Mouse (Mus musculus) ZHBTc4 (cell line): Measurements from ENCODE around the gene Gm43720.
A peak's percentile ranks its signal among the peaks of the same experiment; 100 is the strongest.

Source experiments
- DNase-seq: peaks from one replicate; pipeline ENCODE4 v3.0.0-alpha.2; 2011; ENCODE audit warnings: low read depth, low spot score

Gm43720 gene

GRCm38 (mm10) chr5:138262001-138262400 lies 17.8 kb downstream of the Gm43720 start:
- no peak for DNase-seq

- DNase-seq = no peak
Measured at GRCm38 (mm10) chr5:138260834-138261233, 18.9 kb downstream of the Gm43720 start.

- no peak for DNase-seq
Measured at GRCm38 (mm10) chr5:138260051-138260450, 19.7 kb downstream of the Gm43720 start.

- no peak for DNase-seq
Measured at GRCm38 (mm10) chr5:138258993-138259392, 20.8 kb downstream of the Gm43720 start.

GRCm38 (mm10) chr5:138258542-138258941 lies 21.2 kb downstream of the Gm43720 start:
- DNase-seq = no peak

GRCm38 (mm10) chr5:138258078-138258477 lies 21.7 kb downstream of the Gm43720 start:
- no peak for DNase-seq

GRCm38 (mm10) chr5:138257585-138257978 lies 22.2 kb downstream of the Gm43720 start:
- DNase-seq = no peak

GRCm38 (mm10) chr5:138256966-138257584 lies 22.7 kb downstream of the Gm43720 start:
- no peak for DNase-seq

GRCm38 (mm10) chr5:138256094-138256467 lies 23.7 kb downstream of the Gm43720 start:
- DNase-seq = no peak

GRCm38 (mm10) chr5:138255353-138256093 lies 24.2 kb downstream of the Gm43720 start, which contains the start of gene Lamtor4:
TSS of gene Lamtor4 (plus strand) at chr5:138255482.
- peak; percentile 99 for DNase-seq

- DNase-seq = peak; percentile 45
Measured at GRCm38 (mm10) chr5:138253061-138253460, 26.7 kb downstream of the Gm43720 start.

- DNase-seq = no peak
Measured at GRCm38 (mm10) chr5:138251144-138251543, 28.6 kb downstream of the Gm43720 start.

- no peak for DNase-seq
Measured at GRCm38 (mm10) chr5:138241511-138241910, 38.2 kb downstream of the Gm43720 start.

- DNase-seq = no peak
Measured at GRCm38 (mm10) chr5:138234224-138234623, 45.5 kb downstream of the Gm43720 start.

- no peak for DNase-seq
Measured at GRCm38 (mm10) chr5:138233778-138234177, 46.0 kb downstream of the Gm43720 start.

GRCm38 (mm10) chr5:138229511-138229910 lies 50.2 kb downstream of the Gm43720 start:
- DNase-seq = no peak

- DNase-seq = peak; percentile 83
Measured at GRCm38 (mm10) chr5:138228026-138228425, 51.7 kb downstream of the Gm43720 start.

- DNase-seq = no peak
Measured at GRCm38 (mm10) chr5:138227367-138227766, 52.4 kb downstream of the Gm43720 start.

- DNase-seq = no peak
Measured at GRCm38 (mm10) chr5:138226491-138226890, 53.3 kb downstream of the Gm43720 start.

- no peak for DNase-seq
Measured at GRCm38 (mm10) chr5:138225700-138226099, 54.1 kb downstream of the Gm43720 start, which contains the start of gene Nxpe5. TSS of gene Nxpe5 (plus strand) at chr5:138225898.

GRCm38 (mm10) chr5:138223287-138223686 lies 56.5 kb downstream of the Gm43720 start:
- DNase-seq = no peak

GRCm38 (mm10) chr5:138222111-138222510 lies 57.6 kb downstream of the Gm43720 start:
- peak; percentile 80 for DNase-seq

GRCm38 (mm10) chr5:138219864-138220263 lies 59.9 kb downstream of the Gm43720 start:
- DNase-seq = no peak
